Mouse (Mus musculus): Measurements from ENCODE around the gene Fcho1.

GRCm38 (mm10) chr8:71725122-71725924 is at the start of gene Fcho1:
- TF ChIP-seq CTCF (IDR thresholded peaks at IDR 0.05; ENCODE audit: low read depth, low read length) (no peak), GATA1 (IDR thresholded peaks at IDR 0.05; ENCODE audit: borderline replicate concordance, low read length) (no peak), TAL1 (conservative IDR thresholded peaks at IDR 0.05; ENCODE audit: low read depth, low read length) (no peak), POLR2AphosphoS5 (IDR thresholded peaks at IDR 0.05; ENCODE audit: insufficient replicate concordance, low read depth, low read length) (no peak)

All from G1E (cell line).